Mouse (Mus musculus): ENCODE measurements around the gene Ptprg. TPM values are rescaled to one million over a fixed set of nuclear protein-coding genes. Genes with fewer than 3 reads are reported as not detected.

Gene Ptprg
- total RNA-seq, 2 experiments from 2014 or later = 44.9 to 51.5 TPM

GRCm38 (mm10) chr14:11563656-11564055 is 10.3 kb downstream of the Ptprg start:
- no peak for DNase-seq (ENCODE audit: low spot score in 2 of 2)

DNA sequence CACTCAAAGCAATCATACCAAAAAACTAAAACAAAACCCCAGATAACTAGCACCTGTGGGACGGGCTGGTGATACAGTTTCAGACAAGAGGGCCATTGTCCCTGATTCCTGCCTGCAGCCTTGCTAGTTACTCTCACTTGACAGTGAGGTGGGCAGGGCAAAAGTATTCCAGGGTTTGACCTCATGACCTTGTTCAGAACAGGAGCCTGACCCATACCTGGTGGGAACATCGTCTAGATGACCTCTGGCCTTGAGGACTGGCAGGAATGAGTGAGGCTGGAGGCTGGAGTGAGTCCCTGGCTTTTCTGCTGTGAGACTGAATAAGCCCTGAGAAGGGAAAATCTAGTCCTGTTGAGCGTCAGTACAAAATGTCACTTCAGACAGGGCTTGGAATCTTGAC is 11.1 kb downstream of the Ptprg start:
- DNase-seq (ENCODE audit: low spot score in 2 of 2) = no peak

DNA sequence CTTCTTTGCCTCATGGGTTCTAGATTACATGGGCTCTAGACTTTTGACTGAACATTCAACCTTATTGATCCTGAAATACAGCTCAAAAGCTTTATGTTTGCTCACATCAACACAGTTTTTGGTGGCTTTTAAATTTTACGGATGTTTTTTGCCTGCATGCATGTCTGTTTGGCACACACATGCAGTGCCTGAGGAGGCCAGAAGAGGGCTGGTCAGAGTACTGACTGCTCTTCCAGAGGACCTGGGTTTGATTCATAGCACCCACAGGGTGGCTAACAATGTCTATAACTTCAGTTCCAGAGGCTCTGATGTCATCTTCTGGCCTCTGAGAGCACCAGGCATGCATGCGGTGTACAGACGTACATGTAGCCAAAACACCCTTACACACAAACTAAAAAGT is 12.0 kb downstream of the Ptprg start:
- no peak for DNase-seq (ENCODE audit: low spot score in 2 of 2)

GRCm38 (mm10) chr14:11569734-11570133 is 16.4 kb downstream of the Ptprg start:
- DNase-seq (ENCODE audit: low spot score in 2 of 2) = no peak

DNA sequence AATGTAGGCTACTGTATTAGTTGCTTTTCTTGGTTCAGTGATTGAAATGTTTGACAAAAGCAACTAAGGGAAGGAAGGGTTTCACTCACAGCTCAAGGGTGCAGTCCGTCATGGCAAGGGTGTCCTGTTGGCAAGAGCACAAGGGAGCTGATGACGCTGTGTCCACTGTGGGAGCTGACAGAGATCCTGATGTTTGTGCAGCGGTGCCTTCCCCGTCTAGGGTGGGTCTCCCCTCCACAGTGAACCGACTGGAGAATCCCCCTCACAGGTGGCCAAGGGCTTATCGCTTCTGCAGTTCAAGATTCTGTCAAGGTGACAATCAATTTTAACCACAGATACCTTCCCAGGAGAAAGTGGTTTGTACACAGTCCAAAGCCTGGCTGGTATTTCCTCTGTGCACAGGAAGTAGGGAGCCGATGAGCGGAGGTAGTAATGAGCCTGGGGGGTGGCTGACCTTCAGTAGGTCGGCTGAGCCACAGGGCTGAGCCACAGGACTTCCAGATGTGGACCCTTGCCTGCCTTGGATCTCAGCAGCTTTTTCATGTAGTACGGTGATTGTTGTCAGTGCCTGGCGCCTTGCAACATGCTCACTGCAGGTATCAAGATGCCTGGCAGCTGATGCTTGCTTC is 18.5 kb downstream of the Ptprg start:
- no peak for DNase-seq (ENCODE audit: low spot score in 2 of 2)

DNA sequence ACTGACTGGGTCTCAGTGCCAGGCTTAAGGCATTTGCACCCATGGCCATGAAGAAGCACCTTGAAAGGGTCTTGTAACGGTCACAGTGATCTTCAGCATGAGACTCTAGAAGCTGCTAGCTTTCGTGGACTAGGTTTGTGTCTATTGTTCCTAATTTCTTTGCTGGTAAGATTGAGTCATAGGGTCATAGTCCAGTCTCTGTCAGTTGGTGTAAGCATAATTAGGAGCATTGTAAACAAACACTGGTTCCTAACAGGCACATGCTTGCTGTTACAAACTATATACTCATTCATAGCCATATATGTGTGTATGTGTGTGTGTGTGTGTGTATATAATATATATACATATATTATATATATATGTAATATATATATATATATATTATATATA is 19.1 kb downstream of the Ptprg start:
- DNase-seq (ENCODE audit: low spot score in 2 of 2) = no peak

DNA sequence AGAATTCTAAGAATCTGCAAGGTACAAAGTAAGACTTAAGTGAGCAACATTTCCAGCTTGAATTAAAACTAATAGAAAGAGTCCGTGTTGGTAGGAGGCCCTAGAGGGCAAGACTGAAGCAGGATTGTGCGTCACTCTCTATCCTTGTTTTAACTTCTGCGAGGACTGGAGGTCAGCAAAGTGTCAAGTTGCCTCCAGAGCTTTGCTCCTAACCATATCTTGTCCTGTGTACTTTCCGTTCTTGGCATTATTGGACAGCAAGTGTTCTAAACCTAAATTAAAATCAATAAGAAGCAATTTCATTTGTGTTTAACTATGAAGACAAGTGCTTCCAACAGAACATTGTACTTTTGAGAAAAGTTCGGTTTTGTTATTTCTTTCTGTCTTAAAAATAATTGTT is 20.4 kb downstream of the Ptprg start:
- no peak for DNase-seq (ENCODE audit: low spot score in 2 of 2)

DNA sequence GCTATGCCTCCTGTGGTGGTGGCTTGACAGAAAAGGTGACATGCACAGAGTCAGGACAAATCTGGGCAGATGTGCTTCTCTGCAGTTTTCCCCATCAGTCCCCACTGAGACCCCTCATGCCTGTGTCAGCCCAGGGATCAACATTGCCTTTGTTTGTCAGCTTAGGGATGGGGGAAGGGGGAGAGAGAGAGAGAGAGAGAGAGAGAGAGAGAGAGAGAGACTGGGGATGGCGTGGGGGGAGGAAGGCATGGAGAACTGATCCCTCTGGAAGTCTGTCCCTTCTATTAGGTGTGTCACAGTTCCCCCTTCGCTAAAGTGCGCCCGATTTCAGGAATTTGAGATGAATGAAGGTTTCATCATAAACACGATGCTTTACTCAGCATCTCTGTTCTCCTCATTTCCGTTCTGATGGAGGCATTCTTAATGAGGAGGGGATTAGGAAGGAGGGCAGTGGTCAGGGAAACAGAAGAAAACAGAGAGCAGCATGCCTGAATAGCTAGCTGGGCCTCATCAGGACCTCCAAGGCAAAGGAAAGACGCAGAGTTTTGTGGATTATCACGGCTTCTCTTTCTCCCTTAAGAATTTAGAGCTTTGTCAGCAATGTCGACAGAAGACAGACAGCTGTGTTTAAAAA is 24.1 kb downstream of the Ptprg start:
- DNase-seq (ENCODE audit: low spot score in 2 of 2) = no peak

DNA sequence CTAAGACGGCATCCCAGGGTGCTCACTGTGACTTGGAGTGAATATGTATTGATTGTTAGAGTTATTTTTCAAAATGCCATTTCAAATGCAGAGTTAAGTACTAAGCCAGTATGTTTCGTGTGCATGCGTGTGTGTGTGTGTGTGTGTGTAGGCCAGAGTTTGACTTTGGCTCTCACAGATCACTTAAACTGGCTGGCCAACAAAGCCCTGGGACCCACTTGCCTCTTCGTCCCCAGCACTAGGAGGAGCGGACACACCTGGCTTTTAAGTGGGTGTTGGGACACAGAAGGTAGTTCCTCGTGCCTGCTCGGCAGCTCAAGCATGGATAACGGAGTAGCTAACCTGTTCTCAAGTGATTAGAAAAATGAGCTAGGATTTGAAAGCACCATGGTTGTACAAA is 24.6 kb downstream of the Ptprg start:
- DNase-seq (ENCODE audit: low spot score in 2 of 2) = no peak

DNA sequence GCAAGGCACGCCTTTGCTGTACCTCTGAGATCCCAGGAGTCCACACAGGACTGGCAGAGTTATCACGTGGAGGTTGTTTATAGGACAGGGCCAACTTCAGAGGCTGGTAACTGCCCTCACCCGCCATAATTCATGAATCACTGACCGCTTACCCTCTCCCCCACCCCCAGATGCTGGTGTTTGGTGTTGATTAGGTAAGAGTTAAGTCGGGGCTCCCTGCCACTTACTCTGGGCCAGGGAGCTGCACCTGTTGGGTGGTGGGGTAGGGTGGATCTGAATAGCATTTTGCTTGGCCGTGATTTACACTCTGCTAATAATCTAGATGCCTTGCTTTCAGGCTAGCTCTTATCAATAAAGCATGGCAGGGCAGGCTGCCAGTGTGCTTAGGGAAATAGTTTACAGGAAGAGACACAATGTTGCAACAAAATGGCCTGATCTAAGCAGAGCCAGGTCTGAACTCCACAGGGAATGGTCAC is 25.2 kb downstream of the Ptprg start:
- no peak for DNase-seq (ENCODE audit: low spot score in 2 of 2)

DNA sequence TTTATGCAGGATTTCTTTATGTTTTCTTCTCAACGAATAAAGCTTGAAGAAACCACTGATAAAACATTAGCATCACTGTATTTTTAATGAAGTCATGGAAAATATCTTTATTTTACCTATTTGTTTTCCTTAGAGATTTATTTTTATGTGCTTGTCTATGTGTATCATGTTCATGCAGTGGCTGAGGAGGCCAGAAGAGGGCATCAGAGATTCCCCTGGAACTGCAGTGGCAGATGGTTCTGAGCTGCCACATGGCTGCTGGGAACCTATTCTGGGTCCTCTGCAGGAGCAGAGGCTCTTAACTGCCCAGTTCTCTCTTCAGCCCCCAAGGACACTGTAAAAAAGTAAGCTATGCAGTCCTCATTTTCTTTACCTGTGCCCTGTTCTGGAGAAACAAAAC is 26.6 kb downstream of the Ptprg start:
- DNase-seq (ENCODE audit: low spot score in 2 of 2) = no peak

- no peak for DNase-seq (ENCODE audit: low spot score in 2 of 2)
Observed at GRCm38 (mm10) chr14:11584263-11584662, 30.9 kb downstream of the Ptprg start.

DNA sequence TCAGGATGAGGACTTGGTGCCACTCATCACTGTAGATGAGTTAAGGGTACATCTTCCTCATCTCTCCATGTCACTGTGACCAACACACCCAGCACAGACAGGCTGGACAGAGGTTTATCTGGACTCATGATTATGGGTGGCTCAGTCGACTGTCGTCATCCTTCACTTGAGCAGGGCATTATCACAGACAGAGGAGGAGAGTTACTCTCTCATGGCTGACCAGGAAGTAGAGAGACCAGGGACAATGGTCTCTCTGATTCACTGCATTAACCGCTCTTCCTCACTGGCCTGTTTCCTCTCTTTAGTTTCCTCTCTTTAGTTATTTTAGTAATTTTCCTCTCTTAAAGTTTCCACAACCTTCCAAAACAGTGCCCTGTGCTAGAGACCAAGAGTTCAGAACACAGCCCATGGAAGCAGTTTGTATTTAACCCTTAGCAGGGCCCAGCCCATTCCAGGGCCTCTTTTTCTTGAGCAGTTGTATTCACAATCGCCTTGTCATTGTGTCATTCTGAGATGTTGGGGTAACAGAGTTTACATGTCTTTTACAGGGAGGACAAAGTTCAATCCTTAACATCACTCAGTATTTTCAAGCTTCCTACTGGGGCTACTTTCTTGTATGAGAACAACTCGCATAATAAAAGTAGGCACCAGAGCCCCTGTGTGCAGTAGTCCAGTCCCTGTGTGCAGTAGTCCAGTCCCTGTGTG is 31.7 kb downstream of the Ptprg start:
- no peak for DNase-seq (ENCODE audit: low spot score in 2 of 2)

- DNase-seq (ENCODE audit: low spot score in 2 of 2) = no peak
Observed at GRCm38 (mm10) chr14:11590387-11590786, 37.1 kb downstream of the Ptprg start.

DNA sequence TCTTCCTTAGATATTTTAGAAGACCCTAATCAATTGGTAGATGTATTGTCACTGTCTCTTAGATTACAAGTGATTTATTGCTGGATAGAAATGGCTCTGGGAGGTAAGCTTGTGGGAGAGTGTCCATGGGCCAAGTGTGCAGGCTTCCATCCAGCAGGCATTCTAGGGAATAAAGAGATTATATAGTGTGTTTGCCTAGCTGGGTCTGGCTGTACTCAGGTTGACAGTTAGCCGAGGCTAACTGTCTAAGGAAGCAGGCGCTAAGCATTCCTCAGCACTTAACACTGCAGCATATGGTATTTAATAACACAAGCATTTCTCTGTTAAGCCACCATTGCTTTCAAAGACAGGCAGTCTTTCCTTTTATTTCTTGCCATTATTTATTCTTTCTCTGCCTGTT is 39.3 kb downstream of the Ptprg start:
- no peak for DNase-seq (ENCODE audit: low spot score in 2 of 2)

- no peak for DNase-seq (ENCODE audit: low spot score in 2 of 2)
Observed at GRCm38 (mm10) chr14:11594336-11594735, 41.0 kb downstream of the Ptprg start.

DNA sequence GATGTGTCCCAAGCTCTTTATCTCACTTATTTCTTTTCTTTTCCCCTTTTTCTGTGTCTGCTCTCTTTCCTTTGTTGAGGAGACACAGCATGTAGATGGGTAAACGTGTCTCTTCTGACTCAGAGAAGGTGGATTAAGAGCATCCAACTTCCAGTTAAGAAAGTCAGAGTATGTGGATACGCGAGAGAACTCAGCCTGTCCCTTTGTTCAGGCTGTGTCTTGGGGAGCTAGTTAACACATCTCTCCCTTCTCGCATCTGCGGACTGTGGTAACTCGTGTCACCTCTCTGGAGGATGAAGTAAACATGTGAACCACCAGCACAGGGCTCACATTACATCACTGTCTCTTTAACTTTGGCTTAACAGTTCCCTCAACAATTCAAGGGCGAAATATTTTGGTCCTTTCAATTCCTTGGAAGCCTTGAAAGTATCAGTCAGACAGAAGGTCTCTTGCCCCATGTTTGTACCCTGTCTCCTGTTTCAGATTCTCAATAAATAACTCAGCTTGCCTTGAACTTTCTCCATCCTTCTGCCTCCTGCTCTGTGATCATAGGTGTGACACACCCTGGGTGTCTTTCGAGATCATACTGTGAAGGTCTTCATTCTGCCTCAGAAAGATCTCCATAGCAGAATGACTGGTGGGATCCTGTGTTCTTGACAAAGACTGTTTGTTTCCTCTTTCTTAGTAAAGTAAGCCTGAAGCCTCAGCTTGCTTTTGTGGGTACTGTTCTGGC is 51.0 kb downstream of the Ptprg start:
- no peak for DNase-seq (ENCODE audit: low spot score in 2 of 2)

DNA sequence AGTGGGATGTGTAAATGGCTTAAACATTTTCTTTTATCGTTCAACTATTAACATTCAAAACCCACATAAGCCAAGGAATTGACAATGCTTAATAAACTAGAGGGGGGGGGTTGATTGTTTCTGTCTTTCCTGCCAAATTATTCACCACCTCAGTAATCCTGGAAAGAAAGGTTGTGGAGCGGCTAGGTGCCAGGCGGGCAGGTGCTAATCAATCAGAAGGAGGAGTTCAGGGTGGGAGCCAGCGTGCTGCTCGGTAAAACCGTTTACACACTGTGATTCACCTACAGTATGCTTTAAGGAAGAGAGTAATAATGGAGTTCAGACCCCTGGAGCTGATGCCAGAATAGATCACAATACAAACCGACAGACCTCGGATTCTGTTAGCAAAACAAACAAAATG is 55.0 kb downstream of the Ptprg start:
- no peak for DNase-seq (ENCODE audit: low spot score in 2 of 2)

DNA sequence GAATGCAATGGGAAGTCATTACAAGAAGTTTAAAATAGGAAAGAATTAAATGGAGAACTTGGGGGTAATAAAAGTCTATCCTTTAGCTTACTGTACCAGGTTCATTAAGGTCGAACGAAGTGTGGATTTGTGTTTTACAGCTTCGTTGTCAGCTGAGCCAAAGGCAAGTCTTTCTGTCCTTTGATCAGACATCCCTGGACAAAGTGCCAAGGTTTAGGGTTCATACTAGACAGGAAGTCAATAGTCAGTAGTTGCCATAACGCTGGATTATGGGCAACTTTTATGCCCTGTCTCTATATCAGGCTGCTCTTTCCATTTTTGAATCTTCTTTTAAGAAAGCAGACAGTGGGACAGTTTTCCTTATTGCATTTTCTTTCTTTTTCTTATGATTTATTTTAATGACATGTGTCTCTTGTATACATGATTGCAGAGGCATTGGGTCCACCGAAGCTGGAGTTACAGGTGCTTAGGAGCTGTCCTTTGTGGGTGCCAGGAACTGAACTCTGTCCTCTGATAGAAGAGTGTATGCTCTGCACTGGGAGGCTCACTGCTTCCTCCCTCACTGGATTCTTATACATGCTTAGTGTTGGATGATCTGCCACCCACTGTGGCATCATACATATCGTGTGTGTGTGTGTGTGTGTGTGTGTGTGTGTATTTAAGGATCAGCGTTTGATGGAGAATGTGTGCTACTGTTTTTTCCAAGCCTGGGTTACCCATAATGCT is 56.7 kb downstream of the Ptprg start:
- DNase-seq (ENCODE audit: low spot score in 2 of 2) = no peak

- no peak for DNase-seq (ENCODE audit: low spot score in 2 of 2)
Observed at GRCm38 (mm10) chr14:11612426-11612825, 59.1 kb downstream of the Ptprg start.

DNA sequence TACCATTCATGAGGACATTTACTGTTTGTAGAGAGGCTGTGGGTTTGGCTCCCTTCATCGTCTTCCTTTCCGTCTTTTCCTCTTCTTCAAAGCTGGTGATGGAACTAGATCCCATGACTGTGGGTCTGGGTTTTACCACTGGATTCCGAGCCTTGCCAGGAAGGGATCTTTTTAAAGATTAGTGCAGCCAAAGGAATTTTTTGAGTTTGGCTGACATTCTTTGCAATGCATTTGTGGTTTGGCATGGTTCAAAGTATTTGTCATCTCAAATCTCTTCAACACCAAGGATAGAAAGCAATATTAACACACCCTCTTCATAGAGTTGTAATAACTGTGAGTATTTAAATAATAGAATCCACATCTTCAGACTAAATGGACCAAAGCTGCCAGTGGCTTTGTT is 59.8 kb downstream of the Ptprg start:
- DNase-seq (ENCODE audit: low spot score in 2 of 2) = no peak
